Mouse (Mus musculus) right cerebral cortex, postnatal 10 days (tissue): Measurements from ENCODE around the gene Klhl26.

Experiments
- DNase-seq, 2 experiments: peaks; one replicate each; pipeline ENCODE4 v3.0.0; 2021; ENCODE audit warnings: low spot score in 2 of 2

The Klhl26 gene

GRCm38 (mm10) chr8:70414310-70414946 lies 62.3 kb downstream of the Klhl26 start:
- no peak for DNase-seq

GRCm38 (mm10) chr8:70410281-70410680 lies 66.5 kb downstream of the Klhl26 start:
- DNase-seq = no peak

GRCm38 (mm10) chr8:70409455-70409871 lies 67.3 kb downstream of the Klhl26 start:
- DNase-seq = peak in 1 of 2 experiments; percentile 47

- DNase-seq = no peak
Observed at GRCm38 (mm10) chr8:70409019-70409418, 67.7 kb downstream of the Klhl26 start.

GRCm38 (mm10) chr8:70408301-70408700 lies 68.5 kb downstream of the Klhl26 start:
- DNase-seq = no peak

GRCm38 (mm10) chr8:70406427-70407069 lies 70.2 kb downstream of the Klhl26 start:
- no peak for DNase-seq

GRCm38 (mm10) chr8:70405189-70405588 lies 71.6 kb downstream of the Klhl26 start:
- DNase-seq = no peak

- DNase-seq = no peak
Observed at GRCm38 (mm10) chr8:70404212-70404611, 72.6 kb downstream of the Klhl26 start.
